Mouse (Mus musculus) forebrain, embryonic 16.5 days (tissue): ENCODE measurements around the gene Cd59a. TPM values are rescaled to one million over a fixed set of nuclear protein-coding genes. Genes with fewer than 3 reads are reported as not detected.

Source experiments
- polyA plus RNA-seq: library from polyadenylated mRNA; unstranded; fragments of >200 nt; fragmentation: Nextera tagmentation; extraction: Ambion mirVana; gene quantifications from 2 replicates; pipeline ENCODE4 v1.2.1, GENCODE M21; 2015

The Cd59a gene
- polyA plus RNA-seq, 1 experiment from 2014 or later, result 6.3 TPM

Other genes starting within 250 kb of the Cd59a start
- gene Lmo2, start 137.8 kb upstream of the Cd59a start, polyA plus RNA-seq, result 19.8 and 20.0 TPM in 2 replicates
- gene Fbxo3, start 68.1 kb upstream of the Cd59a start, polyA plus RNA-seq, result 64.3 and 66.1 TPM in 2 replicates
- 2.2 and 3.2 TPM in 2 replicates for gene 4931422A03Rik, start 67.4 kb upstream of the Cd59a start, polyA plus RNA-seq
- not detected in 2 replicates for gene Gm10912, start 30.0 kb upstream of the Cd59a start, polyA plus RNA-seq
- not detected in 2 replicates for gene Gm10799, start 27.3 kb upstream of the Cd59a start, polyA plus RNA-seq
- gene Cd59b, start 26.0 kb upstream of the Cd59a start, polyA plus RNA-seq, result 1.1 and 2.1 TPM in 2 replicates
- not detected in 2 replicates for gene A930018P22Rik, start 27.0 kb downstream of the Cd59a start, polyA plus RNA-seq